Mouse (Mus musculus) left cerebral cortex, adult 9 months (tissue): Measurements from ENCODE around the gene Esp8.
"Not testable (repeated sequence)": the region's sequence is repeated elsewhere in the genome, so short reads cannot be mapped to it uniquely, and the experiment has no call there.

ENCODE experiments used
- DNase-seq, 2 experiments: peaks; one replicate each; pipeline ENCODE4 v3.0.0; 2022; ENCODE audit warnings: low spot score in 2 of 2

Gene Esp8

GRCm38 (mm10) chr17:40519818-40520217 lies at the start of gene Esp8:
Esp8 (plus strand) TSS chr17:40520022.
- no peak for DNase-seq

DNA sequence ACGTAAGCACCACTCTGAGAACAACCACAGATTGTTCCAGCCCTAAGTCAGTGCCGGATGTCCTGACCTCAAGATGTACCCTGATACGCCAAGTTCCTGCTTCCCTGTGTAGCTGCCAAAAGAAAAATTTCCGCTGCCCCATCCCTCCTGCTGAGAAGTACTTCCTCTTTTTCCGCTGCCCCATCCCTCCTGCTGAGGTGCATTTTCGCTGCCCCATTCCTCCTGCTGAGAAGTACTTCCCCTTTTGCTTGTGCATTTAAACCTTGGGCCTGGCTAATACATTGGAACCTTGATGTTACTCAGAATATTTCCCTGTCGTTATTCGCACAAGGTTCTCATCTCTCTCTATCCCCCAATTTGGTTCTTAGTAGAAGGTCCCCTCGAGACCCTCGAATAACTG lies 36.3 kb upstream of the Esp8 start:
- not testable (repeated sequence) for DNase-seq

GRCm38 (mm10) chr17:40495468-40496185 lies 24.2 kb upstream of the Esp8 start:
- DNase-seq: not testable (repeated sequence)

DNA sequence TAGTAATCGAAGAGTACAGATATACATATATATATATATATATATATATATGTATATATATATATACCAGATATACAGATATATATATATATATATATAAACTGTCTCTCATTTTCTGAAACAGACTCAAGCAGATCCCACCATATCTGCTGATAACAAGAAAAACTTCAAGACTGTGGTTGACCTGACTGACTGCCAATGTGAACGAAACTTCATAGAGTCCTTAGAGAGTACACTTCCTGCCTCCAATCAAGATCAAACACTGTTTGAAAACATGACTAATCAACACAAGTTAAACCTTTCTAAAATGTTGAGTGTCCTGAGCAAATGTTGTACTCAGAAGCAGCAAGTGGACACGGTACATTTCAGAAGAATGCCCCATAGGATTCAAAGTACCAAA lies 10.0 kb downstream of the Esp8 start:
- no peak for DNase-seq

- no peak for DNase-seq
Observed at GRCm38 (mm10) chr17:40531147-40531546, 11.3 kb downstream of the Esp8 start.

DNA sequence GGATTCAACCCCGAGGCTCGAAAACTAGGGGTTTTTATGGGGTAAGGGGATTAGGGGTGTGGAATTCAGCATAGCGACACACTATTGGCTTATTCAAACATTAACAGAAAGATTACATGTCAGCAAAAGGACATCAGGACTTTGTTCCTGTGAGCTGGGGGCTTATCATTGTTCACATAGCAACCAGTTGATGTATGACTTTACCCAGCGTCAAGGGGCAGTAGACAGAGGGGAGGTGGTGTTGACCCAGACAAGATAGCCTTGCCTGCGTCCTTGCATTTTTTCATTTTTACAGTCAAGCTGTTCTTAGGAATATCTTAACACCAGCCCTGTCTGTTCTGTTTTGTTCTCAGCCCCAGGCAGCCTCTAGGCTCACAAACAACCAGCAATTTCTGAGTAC lies 27.2 kb downstream of the Esp8 start:
- not testable (repeated sequence) for DNase-seq

DNA sequence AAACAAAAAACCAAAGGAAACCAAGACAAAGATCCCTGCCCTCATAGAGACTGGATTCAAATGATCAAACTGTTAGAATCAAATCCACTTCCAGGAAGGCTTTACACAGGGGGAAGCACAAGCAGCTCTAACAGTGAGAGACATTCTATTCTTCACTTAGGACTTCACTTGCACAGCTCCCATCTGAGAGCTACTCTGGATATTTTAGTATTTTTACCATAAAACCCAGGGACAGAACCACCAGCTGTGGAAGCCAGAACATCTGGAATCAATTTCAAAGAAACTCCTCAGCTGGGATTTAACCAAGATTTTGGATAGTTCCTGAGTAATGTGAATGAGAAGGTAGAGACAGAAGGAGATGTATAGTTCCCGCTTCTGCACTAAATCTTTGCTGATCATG lies 33.6 kb downstream of the Esp8 start:
- DNase-seq: no peak

GRCm38 (mm10) chr17:40561207-40561606 lies 41.4 kb downstream of the Esp8 start, which contains the start of gene Esp6:
Esp6 (plus strand) TSS chr17:40561507.
- no peak for DNase-seq
